Mouse (Mus musculus): Measurements from ENCODE around the gene Enc1. TPM values are rescaled to one million over a fixed set of nuclear protein-coding genes. Genes with fewer than 3 reads are reported as not detected.

Enc1 gene
- polyA plus RNA-seq, 1 experiment, result 284 TPM

- Histone ChIP-seq H3K4me1 (ENCODE audit: control insufficient read depth, insufficient read depth, low read length) (no peaks in the 10 kb centered on the region), H3K4me3 (ENCODE audit: insufficient read depth, low read length) (no peak overlapping the region), H3K27ac (ENCODE audit: insufficient read depth, low read length) (no peak overlapping the region)
- no peak for TF ChIP-seq POLR2A (IDR thresholded peaks at IDR 0.05; ENCODE audit: extremely low read depth, insufficient read depth, low read length)
- TF ChIP-seq CTCF (IDR thresholded peaks at IDR 0.05; ENCODE audit: extremely low read depth, insufficient read depth, low read length), result no peak
These were observed 51.7 kb downstream of the Enc1 start for GRCm38 (mm10) chr13:97292451-97293245.

GRCm38 (mm10) chr13:97295101-97295852, 54.4 kb downstream of the Enc1 start:
- H3K27ac ChIP-seq (ENCODE audit: insufficient read depth, low read length), result no peak overlapping the region
- TF ChIP-seq CTCF (IDR thresholded peaks at IDR 0.05; ENCODE audit: extremely low read depth, insufficient read depth, low read length) (no peak), POLR2A (IDR thresholded peaks at IDR 0.05; ENCODE audit: extremely low read depth, insufficient read depth, low read length) (no peak)
- H3K4me3 ChIP-seq (ENCODE audit: insufficient read depth, low read length), result no peak overlapping the region
- no peaks in the 10 kb centered on the region for H3K4me1 ChIP-seq (ENCODE audit: control insufficient read depth, insufficient read depth, low read length)

DNA sequence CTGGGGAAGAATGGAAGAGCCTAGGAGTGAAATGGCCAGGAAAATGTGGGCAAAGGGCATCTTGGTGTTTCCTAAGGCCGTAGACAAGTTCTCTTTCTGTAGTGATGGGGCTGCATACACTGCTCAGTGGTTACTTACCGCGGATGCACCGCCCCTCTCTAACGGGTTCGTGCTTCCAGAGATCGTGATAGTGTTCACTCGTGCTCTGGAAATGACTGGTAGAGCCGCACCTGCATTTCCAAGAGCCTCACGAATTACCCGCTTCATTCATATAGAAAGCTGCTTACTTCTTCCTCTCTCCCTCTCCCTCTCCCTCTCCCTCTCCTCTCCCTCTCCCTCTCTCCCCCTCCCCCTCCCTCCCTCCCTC, 54.9 kb downstream of the Enc1 start:
- Histone ChIP-seq H3K4me3 (ENCODE audit: insufficient read depth, low read length) (no peak overlapping the region), H3K27ac (ENCODE audit: insufficient read depth, low read length) (no peak overlapping the region), H3K4me1 (ENCODE audit: control insufficient read depth, insufficient read depth, low read length) (no peaks in the 10 kb centered on the region)
- TF ChIP-seq POLR2A (IDR thresholded peaks at IDR 0.05; ENCODE audit: extremely low read depth, insufficient read depth, low read length) (no peak), CTCF (IDR thresholded peaks at IDR 0.05; ENCODE audit: extremely low read depth, insufficient read depth, low read length) (no peak)

DNA sequence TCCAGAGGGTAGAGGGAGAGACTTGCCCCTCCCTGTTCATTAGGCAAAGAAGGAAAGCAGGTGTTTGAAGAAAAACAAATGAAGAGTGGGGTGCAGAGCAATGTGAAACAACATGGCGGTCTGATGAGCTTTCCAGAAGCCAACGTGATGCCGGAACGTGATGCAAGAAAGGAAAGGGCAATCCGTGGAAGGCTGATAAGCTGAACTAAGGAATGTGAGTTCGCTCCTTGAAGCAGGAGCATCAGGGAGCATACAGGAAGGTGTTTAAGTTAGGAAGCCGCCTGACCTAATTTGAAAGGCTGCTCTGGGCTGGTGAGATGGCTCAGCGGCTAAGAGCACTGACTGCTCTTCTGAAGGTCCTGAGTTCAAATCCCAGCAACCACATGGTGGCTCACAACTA, 55.4 kb downstream of the Enc1 start:
- TF ChIP-seq CTCF (IDR thresholded peaks at IDR 0.05; ENCODE audit: extremely low read depth, insufficient read depth, low read length) (no peak), POLR2A (IDR thresholded peaks at IDR 0.05; ENCODE audit: extremely low read depth, insufficient read depth, low read length) (no peak)
- H3K4me3 ChIP-seq (ENCODE audit: insufficient read depth, low read length), result no peak overlapping the region
- no peaks in the 10 kb centered on the region for H3K4me1 ChIP-seq (ENCODE audit: control insufficient read depth, insufficient read depth, low read length)
- H3K27ac ChIP-seq (ENCODE audit: insufficient read depth, low read length), result no peak overlapping the region

GRCm38 (mm10) chr13:97296757-97297156, 55.9 kb downstream of the Enc1 start:
- H3K4me1 ChIP-seq (ENCODE audit: control insufficient read depth, insufficient read depth, low read length), result no peaks in the 10 kb centered on the region
- H3K4me3 ChIP-seq (ENCODE audit: insufficient read depth, low read length), result no peak overlapping the region
- H3K27ac ChIP-seq (ENCODE audit: insufficient read depth, low read length), result no peak overlapping the region
- TF ChIP-seq CTCF (IDR thresholded peaks at IDR 0.05; ENCODE audit: extremely low read depth, insufficient read depth, low read length) (no peak), POLR2A (IDR thresholded peaks at IDR 0.05; ENCODE audit: extremely low read depth, insufficient read depth, low read length) (no peak)

DNA sequence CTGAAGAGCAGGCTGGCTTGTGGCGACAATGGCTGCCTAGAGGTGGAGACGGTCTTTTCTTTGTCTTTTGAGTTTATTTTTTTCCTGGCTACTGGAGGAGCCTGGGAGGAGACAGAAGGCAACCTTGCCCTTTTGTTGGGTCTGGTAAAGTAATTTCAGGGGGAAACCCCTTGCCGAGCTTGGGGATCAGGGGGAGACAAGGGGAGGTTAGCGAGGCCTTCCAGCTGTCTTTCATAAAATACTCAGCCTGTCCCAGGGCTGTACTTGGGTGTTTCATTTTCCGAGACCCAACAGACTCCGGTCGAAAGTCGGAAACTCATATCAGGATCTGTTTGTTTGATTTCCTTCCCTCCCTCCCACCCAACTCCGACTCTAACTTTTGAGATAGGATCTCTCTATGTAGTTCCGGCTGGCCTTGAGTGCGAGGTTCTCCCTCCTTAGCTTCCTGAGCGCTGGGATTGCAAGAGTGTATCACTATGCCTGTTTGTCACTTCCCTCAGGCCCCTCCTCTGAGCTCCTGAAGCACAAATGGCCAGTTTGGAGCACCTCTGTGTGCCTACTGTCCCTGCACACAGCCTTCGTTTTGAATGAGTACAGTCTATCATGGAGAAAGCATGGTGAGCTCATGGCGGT, 56.6 kb downstream of the Enc1 start:
- no peak overlapping the region for H3K4me3 ChIP-seq (ENCODE audit: insufficient read depth, low read length)
- H3K27ac ChIP-seq (ENCODE audit: insufficient read depth, low read length), result no peak overlapping the region
- no peaks in the 10 kb centered on the region for H3K4me1 ChIP-seq (ENCODE audit: control insufficient read depth, insufficient read depth, low read length)
- TF ChIP-seq CTCF (IDR thresholded peaks at IDR 0.05; ENCODE audit: extremely low read depth, insufficient read depth, low read length) (no peak), POLR2A (IDR thresholded peaks at IDR 0.05; ENCODE audit: extremely low read depth, insufficient read depth, low read length) (no peak)

- Histone ChIP-seq H3K27ac (ENCODE audit: insufficient read depth, low read length) (no peak overlapping the region), H3K4me3 (ENCODE audit: insufficient read depth, low read length) (no peak overlapping the region), H3K4me1 (ENCODE audit: control insufficient read depth, insufficient read depth, low read length) (no peaks in the 10 kb centered on the region)
- TF ChIP-seq CTCF (IDR thresholded peaks at IDR 0.05; ENCODE audit: extremely low read depth, insufficient read depth, low read length) (no peak), POLR2A (IDR thresholded peaks at IDR 0.05; ENCODE audit: extremely low read depth, insufficient read depth, low read length) (no peak)
These were observed 58.0 kb downstream of the Enc1 start for GRCm38 (mm10) chr13:97298896-97299295.

DNA sequence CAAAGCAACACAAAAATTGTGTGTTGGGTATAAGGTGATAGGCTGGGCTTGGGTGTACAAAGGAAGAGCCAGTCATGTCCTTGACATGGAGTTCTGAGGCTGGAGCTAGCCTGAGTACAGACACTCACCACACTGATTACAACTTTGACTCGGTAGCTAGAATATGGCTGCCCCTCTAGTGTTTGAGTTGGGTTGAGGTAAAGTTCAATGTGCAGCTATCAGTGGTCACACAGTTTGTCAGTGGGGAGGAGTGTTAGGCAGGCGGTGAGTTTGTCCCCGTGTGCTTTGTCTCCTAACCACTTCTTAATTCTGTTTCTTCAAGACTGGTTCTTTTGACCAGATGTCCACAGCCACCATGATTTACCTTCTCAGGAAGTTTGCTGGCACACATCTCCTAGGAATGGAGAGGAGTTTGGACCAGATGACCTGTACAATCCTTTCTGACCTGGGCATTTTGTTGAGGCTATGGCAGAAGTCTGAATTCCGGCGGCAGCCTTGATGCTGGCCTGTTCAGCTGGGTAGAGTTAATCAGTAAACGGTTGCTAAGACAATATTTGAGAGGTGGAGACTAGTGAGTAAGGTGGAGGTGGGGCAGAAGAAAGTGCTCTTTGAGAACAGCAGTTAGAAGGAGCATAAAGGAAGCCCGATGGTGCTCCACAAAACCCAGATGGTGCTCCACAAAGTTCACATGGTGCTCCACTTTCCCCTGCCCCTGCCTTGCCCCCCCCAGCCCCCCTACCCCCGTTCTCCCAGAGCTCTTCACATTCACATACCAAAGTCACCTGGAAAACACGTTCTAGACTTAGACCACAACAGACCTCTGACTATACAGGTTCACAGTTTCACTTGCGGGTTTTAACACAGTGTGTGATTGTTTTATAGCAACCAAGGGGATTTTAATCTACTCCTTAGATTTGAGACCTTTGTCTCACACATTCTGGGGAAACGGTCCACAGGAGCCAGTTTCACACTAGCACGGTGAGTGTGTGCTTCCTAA, 59.3 kb downstream of the Enc1 start:
- no peak overlapping the region for H3K27ac ChIP-seq (ENCODE audit: insufficient read depth, low read length)
- H3K4me1 ChIP-seq (ENCODE audit: control insufficient read depth, insufficient read depth, low read length), result no peaks in the 10 kb centered on the region
- no peak for TF ChIP-seq POLR2A (IDR thresholded peaks at IDR 0.05; ENCODE audit: extremely low read depth, insufficient read depth, low read length)
- TF ChIP-seq CTCF (IDR thresholded peaks at IDR 0.05; ENCODE audit: extremely low read depth, insufficient read depth, low read length), result no peak
- H3K4me3 ChIP-seq (ENCODE audit: insufficient read depth, low read length), result no peak overlapping the region

Other genes starting within 250 kb of the Enc1 start
- not detected in 2 replicates for gene 1700029F12Rik, start 206.7 kb upstream of the Enc1 start, polyA plus RNA-seq (2012; rRNA removed)
- 20.1 and 21.7 TPM in 2 replicates for gene Fam169a, start 173.8 kb upstream of the Enc1 start, polyA plus RNA-seq (2012; rRNA removed)
- gene Gm6169, start 141.9 kb upstream of the Enc1 start, polyA plus RNA-seq (2012; rRNA removed), result 0.56 and 0.59 TPM in 2 replicates
- gene Gfm2, start 103.2 kb upstream of the Enc1 start, polyA plus RNA-seq (2012; rRNA removed), result 33.2 and 37.3 TPM in 2 replicates
- gene Nsa2, start 103.2 kb upstream of the Enc1 start, polyA plus RNA-seq (2012; rRNA removed), result 44.3 and 55.4 TPM in 2 replicates
- gene Hexb, start 42.7 kb upstream of the Enc1 start, polyA plus RNA-seq (2012; rRNA removed), result 160 and 173 TPM in 2 replicates

Measured in cortical plate, adult 2 months (tissue).